Mouse (Mus musculus) lung, adult 2 months (tissue): ENCODE measurements around the gene Ak3.

Experiments used
- CTCF ChIP-seq: fragments of 200-500 bp; IDR thresholded peaks from 2 replicates; pipeline ENCODE4 v1.5.1; 2011; ENCODE audit warnings: mild to moderate bottlenecking, low read length, control low read depth; ENCODE audit not compliant: insufficient read depth
- POLR2A ChIP-seq: fragments of 200-500 bp; IDR thresholded peaks from 2 replicates; pipeline ENCODE4 v1.6.1; 2011; ENCODE audit warnings: low read depth, mild to moderate bottlenecking, control low read depth, low read length, borderline replicate concordance; ENCODE audit errors: extremely low read depth

GRCm38 (mm10) chr19:29037541-29037940, 10.2 kb downstream of the Ak3 start:
- TF ChIP-seq CTCF (no peak), POLR2A (no peak)
